In genomic region chr2:75477076-75477475, GRCm38 (mm10) we compare ENCODE assay signal across 10 mouse cellular contexts.
"Had no signal": no experiment of that assay in that cellular context is flagged by ENCODE, and none has a peak within 500 bp of the region (broad histone marks: within the 10 kb centered on the region; RNA-seq: fewer than 3 reads in every experiment).

No protein-coding gene starts in this region.

- DNase-seq: kidney, adult 8-10 months; kidney, postnatal 36 days; layer of hippocampus, adult 9-11 months; layer of hippocampus, postnatal 36 days; liver; liver, embryonic 13.5 days; lung, adult 18-20 months; thymus, postnatal 36 days had no signal

- ATAC-seq: intestine, postnatal 0 days; midbrain, embryonic 13.5 days had no signal
